Mouse (Mus musculus) CD4-positive helper T cell, adult 2 months (primary cell): Measurements from ENCODE around the gene Rasal2.

Experiments
- DNase-seq: peaks from one replicate; pipeline ENCODE4 v3.0.0-alpha.2; 2012; ENCODE audit warnings: low read depth, missing footprints, low spot score

Gene Rasal2

GRCm38 (mm10) chr1:157412454-157413369 lies at the start of gene Rasal2:
Gene Rasal2, minus strand, starts transcription at chr1:157412595.
- peak; percentile 93 for DNase-seq

DNA sequence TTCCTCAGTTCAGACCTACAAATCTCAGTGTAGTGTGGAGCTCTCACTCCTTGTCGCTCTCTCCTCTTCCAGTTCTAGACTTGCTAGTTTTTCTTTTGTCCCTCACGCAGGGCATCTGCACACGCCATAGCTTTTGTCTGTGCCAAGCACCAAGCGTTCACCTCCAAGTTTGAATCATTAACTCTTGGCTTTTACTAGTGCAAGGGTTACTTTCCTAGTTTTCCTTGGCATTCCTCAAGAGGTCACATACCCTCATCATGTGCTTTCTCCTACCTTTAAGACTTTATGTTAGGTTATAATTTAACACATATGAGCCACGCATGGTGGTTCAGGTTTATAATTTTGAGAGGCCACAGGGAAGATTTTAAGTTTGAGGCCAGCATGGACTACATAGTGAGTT lies 48.9 kb upstream of the Rasal2 start:
- no peak for DNase-seq

GRCm38 (mm10) chr1:157459904-157460303 lies 47.5 kb upstream of the Rasal2 start:
- no peak for DNase-seq

GRCm38 (mm10) chr1:157458421-157459208 lies 46.2 kb upstream of the Rasal2 start, which contains the start of gene Cryzl2:
Gene Cryzl2, plus strand, starts transcription at chr1:157458577.
- DNase-seq = peak; percentile 45

DNA sequence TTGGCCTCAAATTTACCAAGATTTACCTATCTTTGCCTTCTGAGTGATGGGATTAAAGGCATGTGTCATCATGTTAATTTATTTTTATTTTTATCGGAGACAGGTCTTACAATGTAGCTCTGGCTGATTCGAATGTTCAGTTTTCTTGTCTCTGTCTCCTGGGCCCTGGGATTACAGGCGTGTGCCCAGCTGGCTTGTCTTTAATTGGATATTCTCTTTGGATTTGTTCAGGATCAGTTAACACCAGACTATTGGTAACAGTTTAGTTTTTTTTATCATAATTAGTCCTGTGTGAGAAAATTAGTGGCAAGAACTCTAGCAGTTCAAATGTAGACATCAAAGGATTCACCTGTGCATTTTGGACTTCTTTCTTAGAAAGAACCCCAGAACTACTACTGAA lies 45.4 kb upstream of the Rasal2 start:
- no peak for DNase-seq

DNA sequence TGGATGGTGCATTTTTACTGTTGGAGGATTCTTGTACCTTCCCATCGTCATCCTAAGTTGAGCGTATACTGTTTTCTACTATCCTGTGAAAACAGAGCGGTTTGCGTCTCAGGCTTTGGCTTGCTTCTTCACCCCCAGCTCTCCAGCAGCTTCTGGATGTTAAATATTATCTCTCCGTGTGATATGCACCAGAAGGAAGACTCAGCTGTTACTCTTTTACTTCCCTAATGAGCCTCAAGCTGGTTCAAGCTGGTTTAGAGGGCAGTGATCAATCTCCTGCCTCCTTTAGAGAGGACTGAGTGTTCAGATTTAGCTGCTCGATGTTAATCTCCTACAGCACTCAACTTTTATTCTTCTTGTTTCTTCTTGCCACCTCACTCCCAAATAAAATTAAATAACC lies 42.5 kb upstream of the Rasal2 start:
- no peak for DNase-seq

- DNase-seq = no peak
Measured at GRCm38 (mm10) chr1:157452759-157453549, 40.6 kb upstream of the Rasal2 start.

DNA sequence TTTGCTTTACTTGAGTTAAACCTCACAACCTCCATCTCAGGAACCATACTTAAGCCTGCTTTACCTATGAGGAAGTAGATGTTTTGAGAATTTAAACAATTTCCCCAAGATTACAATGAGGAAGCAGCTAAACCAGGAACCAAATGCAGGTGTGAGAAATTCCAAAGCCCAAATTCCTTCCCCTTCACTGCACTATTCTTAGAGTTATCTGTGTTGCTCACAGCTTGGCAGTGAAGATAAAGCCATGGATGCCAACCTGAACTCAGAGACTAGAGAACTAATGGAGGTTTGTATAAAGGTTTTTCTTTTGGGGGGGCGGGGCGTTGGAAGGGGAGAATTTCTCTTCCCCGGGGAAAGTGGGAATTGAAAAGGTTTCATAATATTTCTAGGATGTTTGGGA lies 39.9 kb upstream of the Rasal2 start:
- DNase-seq = no peak

- no peak for DNase-seq
Measured at GRCm38 (mm10) chr1:157449981-157450636, 37.7 kb upstream of the Rasal2 start.

DNA sequence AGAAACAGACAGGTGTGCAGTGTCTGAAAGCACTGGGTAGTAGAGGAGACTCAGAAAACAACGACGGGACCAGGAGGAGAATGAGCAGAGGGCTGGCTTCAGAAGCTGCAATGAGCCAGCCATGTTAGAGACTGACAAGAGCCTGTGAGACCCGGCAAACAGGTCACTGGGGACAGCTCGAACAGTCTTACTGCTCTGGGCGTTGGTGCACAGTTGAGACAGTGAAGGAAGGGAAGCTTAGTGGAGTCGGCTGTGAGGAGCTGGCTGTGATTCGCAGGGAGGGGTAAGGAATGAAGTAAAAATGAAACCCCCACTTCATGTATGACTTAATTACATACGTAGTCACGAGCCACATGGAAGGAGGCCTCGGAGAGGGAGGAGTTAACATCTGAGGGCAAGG lies 37.1 kb upstream of the Rasal2 start:
- DNase-seq = no peak

GRCm38 (mm10) chr1:157448805-157449188 lies 36.4 kb upstream of the Rasal2 start:
- no peak for DNase-seq

DNA sequence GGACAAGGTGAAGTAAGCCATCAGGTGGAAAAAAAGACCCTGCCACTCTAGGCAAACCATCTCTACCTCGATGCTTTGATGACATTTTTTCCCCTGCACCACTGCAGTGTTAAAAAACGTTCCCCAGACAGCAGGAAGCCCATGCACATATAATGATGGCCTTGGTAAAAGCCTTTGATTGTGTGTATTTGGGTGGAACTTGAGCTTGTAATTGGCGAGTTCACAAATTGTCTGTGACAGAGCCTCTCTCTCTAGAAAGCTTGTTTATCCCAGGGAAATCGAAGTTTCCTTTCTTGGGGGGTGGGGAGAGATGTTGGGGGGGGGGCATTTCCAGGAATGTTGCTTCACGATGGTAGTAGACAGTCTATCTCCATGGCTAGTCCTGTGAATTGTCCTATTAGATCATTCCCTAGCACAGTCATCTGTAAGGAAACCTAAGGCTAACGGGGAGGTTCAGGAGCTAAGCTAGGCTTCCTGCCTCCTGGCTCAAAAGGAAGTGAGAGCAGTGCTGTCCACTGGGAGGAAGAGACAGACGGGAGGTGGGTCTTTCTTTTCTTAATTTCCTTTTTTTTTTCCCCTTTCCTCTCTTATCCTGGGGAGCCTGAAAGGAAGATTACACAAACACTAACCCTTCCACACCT lies 35.9 kb upstream of the Rasal2 start:
- no peak for DNase-seq

- no peak for DNase-seq
Measured at GRCm38 (mm10) chr1:157447142-157447541, 34.7 kb upstream of the Rasal2 start.

- no peak for DNase-seq
Measured at GRCm38 (mm10) chr1:157446325-157446724, 33.9 kb upstream of the Rasal2 start.

- no peak for DNase-seq
Measured at GRCm38 (mm10) chr1:157445398-157445910, 33.1 kb upstream of the Rasal2 start.

DNA sequence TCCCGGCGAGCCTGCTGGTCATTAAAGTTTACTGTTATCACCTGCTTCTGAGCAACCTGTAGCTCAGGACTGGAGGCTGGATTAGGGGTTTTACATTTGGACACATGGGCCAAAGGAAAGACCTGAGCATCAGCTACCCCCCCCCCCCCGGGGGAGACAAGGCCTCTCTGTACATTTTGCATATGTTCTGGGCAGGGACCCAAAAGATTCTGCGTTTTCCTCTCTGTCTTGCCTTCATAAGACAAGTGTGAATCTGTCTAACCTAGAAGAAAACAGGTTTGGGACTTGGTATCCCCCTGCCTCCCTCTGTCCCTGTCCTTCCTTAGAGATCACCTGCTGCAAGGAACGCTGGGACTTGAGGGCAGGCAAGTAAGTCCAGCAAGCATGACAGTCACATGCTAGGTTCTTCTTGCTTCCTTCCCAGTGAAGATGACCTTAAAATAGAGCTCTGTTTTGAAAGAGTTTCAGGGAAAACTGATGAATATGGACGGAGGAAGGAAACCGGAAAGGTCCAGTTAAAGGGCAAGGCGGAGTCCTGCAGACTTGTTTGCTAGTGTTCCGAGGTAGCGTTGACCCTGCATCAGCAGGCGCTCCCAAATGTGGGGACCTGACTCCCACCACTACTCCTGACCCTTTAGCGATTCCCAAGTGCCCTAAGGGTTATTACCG lies 32.4 kb upstream of the Rasal2 start:
- no peak for DNase-seq

- DNase-seq = no peak
Measured at GRCm38 (mm10) chr1:157443723-157444561, 31.5 kb upstream of the Rasal2 start.

- DNase-seq = no peak
Measured at GRCm38 (mm10) chr1:157443026-157443722, 30.8 kb upstream of the Rasal2 start.
